Mouse (Mus musculus): ENCODE measurements around the gene Cdsn. TPM values are rescaled to one million over a fixed set of nuclear protein-coding genes. Genes with fewer than 3 reads are reported as not detected.

Cdsn gene
- total RNA-seq, 2 experiments from 2014 or later = 0.26 to 0.36 TPM

Other genes starting within 250 kb of the Cdsn start
- under 1 TPM; 0.28 to 0.32 TPM for gene H2-Q1, start 231.7 kb upstream of the Cdsn start, total RNA-seq (2021)
- gene H2-Q2, start 209.9 kb upstream of the Cdsn start, total RNA-seq (2021) = 1 to 10 TPM in 1 of 2 experiments, under 1 TPM in 1; 0.48 to 2.2 TPM
- 1 to 10 TPM; 1.6 TPM for gene H2-Q4, start 172.5 kb upstream of the Cdsn start, total RNA-seq (2021)
- under 1 TPM; 0.18 to 0.36 TPM for gene H2-Q6, start 127.3 kb upstream of the Cdsn start, total RNA-seq (2021)
- gene H2-Q7, start 113.0 kb upstream of the Cdsn start, total RNA-seq (2021) = under 1 TPM; 0.36 to 0.66 TPM
- under 1 TPM; 0.16 to 0.20 TPM for gene H2-Q10, start 82.0 kb upstream of the Cdsn start, total RNA-seq (2021)
- not detected for gene Pou5f1, start 46.1 kb upstream of the Cdsn start, total RNA-seq (2021)
- 1 to 10 TPM; 7.2 to 9.3 TPM for gene Tcf19, start 35.3 kb upstream of the Cdsn start, total RNA-seq (2021)
- gene Cchcr1, start 35.0 kb upstream of the Cdsn start, total RNA-seq (2021) = 10 to 100 TPM; 13.6 TPM
- 1 to 10 TPM; 1.5 to 2.4 TPM for gene Psors1c2, start 18.9 kb upstream of the Cdsn start, total RNA-seq (2021)
- not detected for gene 2300002M23Rik, start 15.3 kb downstream of the Cdsn start, total RNA-seq (2021)
- not detected for gene Sfta2, start 49.4 kb downstream of the Cdsn start, total RNA-seq (2021)
- gene Gm9573, start 74.5 kb downstream of the Cdsn start, total RNA-seq (2021) = not detected
- not detected for gene Mucl3, start 91.6 kb downstream of the Cdsn start, total RNA-seq (2021)
- gene Vars2, start 115.5 kb downstream of the Cdsn start, total RNA-seq (2021) = 10 to 100 TPM; 51.5 to 53.3 TPM
- gene Gtf2h4, start 121.6 kb downstream of the Cdsn start, total RNA-seq (2021) = 10 to 100 TPM; 29.1 to 31.8 TPM
- gene Ddr1, start 152.5 kb downstream of the Cdsn start, total RNA-seq (2021) = 10 to 100 TPM; 42.6 to 50.1 TPM

Data from left cerebral cortex, postnatal 4 days (tissue).